Mouse (Mus musculus): ENCODE results near the gene Ucp1.
"Not testable (repeated sequence)": the region's sequence is repeated elsewhere in the genome, so short reads cannot be mapped to it uniquely, and the experiment has no call there.

Gene Ucp1

GRCm38 (mm10) chr8:83290176-83290575 lies at the start of gene Ucp1:
Gene Ucp1, plus strand, starts transcription at chr8:83290352.
- DNase-seq (ENCODE audit: inconsistent age in 2 of 2, low spot score in 1 of 2) = peak; percentile 11 to 42

DNA sequence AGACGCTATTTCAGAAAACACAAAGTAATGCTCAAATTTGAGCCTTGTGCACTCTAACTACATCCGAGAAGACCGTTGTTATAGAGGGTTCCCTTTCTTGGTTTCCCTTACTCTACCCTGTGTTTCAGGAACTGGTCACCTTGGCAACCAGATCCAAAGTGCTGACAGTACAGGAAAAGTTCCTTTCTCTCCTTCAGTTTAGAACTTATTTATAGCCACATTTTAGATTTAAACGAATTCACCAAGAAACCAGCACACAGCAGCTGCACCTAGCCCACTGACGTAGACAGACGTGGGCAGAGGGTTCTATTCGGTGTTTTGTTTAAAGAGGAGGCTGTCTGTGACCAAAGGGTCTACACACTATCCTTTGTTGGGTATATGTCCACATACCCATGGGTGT lies 46.0 kb upstream of the Ucp1 start:
- DNase-seq (ENCODE audit: inconsistent age in 2 of 2, low spot score in 1 of 2) = no peak

DNA sequence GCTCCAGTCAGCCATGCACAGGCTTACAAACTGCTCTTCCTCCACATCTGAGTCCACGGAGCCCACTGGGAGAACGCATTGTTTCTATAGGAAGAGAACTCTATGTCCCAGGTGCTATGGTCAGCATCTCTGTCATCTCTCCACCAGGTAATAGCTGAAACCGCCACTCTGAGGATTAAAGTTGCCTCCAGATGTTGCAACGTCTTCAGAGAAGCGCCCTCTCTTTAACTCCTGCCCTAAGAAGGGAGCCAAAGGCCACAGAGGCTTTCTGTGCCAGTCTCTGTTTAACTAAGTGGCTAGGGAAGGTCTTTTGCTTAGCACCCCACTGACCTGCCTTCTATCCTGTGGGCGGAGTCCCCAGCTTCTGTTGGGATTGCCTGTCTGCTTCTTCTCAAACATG lies 39.3 kb upstream of the Ucp1 start:
- no peak for DNase-seq (ENCODE audit: inconsistent age in 2 of 2, low spot score in 1 of 2)

- DNase-seq (ENCODE audit: inconsistent age in 2 of 2, low spot score in 1 of 2) = no peak
These were observed 38.5 kb upstream of the Ucp1 start for GRCm38 (mm10) chr8:83251362-83252246.

DNA sequence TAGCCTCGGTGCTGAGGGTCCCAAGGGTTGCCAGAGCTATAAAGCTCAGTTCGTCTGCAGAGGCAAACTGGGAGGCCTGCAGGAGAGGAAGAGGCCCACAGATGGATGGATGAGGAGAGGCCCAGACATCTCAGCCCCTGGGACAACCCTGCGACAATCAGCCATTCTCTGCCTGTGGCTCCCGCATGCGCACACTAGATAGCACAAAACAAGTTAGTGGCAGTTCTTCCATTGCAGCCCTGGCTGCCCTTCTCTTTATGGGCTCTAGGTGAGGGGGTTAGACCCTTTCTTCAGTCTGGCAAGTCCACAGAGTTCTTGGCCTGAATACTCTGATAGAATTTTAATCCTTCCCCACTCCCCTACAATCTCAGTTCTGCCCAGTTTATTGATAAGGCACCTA lies 37.4 kb upstream of the Ucp1 start:
- DNase-seq (ENCODE audit: inconsistent age in 2 of 2, low spot score in 1 of 2) = no peak

DNA sequence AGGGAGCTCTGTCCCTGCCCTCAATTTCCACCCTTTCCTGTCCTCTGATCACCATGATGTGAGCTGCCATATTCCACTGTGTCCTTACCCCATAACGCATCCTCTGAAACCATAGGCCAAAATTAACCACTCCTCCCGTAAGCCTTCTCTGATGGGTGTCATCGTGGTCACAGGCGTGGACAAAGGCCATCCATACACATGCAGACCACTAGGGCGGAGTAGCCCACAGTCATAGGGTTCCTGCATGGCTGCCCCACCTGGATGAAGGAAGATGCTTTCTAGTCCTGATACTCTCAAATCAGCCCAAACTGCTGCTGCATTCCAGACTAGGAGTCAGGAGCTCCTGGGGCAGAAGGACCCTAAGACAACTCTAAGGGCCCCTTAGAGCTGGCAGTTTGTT lies 32.5 kb upstream of the Ucp1 start:
- DNase-seq (ENCODE audit: inconsistent age in 2 of 2, low spot score in 1 of 2) = no peak

DNA sequence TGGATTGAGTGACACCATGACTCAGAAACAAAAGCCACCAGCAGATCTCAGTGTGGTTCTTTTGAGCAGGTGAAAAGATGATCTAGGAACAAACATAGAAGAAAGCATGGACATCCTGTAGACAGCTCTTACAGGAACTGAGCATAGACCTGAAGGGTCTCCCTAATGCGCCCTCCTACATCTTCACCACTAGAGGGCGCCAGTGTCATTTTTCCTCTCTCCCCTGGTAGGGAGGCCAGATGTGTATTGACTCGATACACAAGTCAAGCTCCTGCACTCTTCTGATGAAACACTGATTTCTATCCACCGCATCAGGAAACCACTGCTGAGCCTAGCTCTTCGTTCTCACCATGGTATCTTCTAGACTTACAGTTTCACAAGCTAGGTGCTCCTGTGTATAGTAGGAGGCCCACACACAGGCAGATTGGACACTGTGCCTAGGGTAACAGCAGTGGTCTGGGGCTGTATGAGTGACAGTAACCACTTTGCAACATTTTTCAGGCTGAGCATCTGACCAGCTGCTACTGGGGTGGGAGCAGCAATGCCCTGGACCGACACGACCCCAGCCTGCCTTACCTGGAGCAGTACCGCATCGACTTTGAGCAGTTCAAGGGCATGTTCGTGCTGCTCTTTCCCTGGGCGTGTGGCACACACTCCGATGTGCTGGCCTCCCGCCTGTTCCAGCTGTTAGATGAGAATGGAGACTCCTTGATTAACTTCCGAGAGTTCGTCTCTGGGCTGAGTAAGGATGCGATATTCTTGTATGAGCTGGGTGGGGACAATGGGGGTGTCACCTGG lies 29.5 kb upstream of the Ucp1 start:
- peak; percentile 57 to 88 for DNase-seq (ENCODE audit: inconsistent age in 2 of 2, low spot score in 1 of 2)

GRCm38 (mm10) chr8:83271172-83271571 lies 19.0 kb upstream of the Ucp1 start:
- no peak for DNase-seq (ENCODE audit: inconsistent age in 2 of 2, low spot score in 1 of 2)

DNA sequence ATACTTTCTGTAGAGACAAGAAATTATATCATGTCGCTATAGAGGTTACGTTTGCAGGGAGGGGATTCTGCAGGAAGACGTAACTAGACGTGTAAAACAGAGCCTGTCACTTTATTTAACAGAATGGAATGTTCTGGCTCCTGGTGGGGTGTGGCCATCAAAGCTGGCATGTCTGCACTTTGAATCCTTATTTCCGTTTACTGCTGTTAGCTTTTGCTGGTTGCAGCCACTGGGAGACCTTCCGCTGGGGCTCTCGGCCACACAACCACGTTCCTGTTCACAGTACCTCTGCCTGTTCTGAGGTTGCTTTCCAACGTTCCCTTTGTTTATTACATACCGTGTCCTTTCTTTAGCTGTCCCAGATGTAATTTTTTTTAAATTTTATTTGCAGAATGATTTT lies 17.7 kb upstream of the Ucp1 start:
- no peak for DNase-seq (ENCODE audit: inconsistent age in 2 of 2, low spot score in 1 of 2)

- DNase-seq (ENCODE audit: inconsistent age in 2 of 2, low spot score in 1 of 2) = no peak
These were observed 15.7 kb upstream of the Ucp1 start for GRCm38 (mm10) chr8:83274470-83274869.

- DNase-seq (ENCODE audit: inconsistent age in 2 of 2, low spot score in 1 of 2) = peak in 1 of 2 experiments; percentile 48
These were observed 11.7 kb upstream of the Ucp1 start for GRCm38 (mm10) chr8:83278431-83278830.

- DNase-seq (ENCODE audit: inconsistent age in 2 of 2, low spot score in 1 of 2) = no peak
These were observed 4.8 kb upstream of the Ucp1 start for GRCm38 (mm10) chr8:83285391-83285790.

GRCm38 (mm10) chr8:83297375-83297774 lies 7.2 kb downstream of the Ucp1 start:
- no peak for DNase-seq (ENCODE audit: inconsistent age in 2 of 2, low spot score in 1 of 2)

GRCm38 (mm10) chr8:83300135-83300534 lies 10.0 kb downstream of the Ucp1 start:
- DNase-seq (ENCODE audit: inconsistent age in 2 of 2, low spot score in 1 of 2) = peak in 1 of 2 experiments; percentile 54

- no peak for DNase-seq (ENCODE audit: inconsistent age in 2 of 2, low spot score in 1 of 2)
These were observed 14.8 kb downstream of the Ucp1 start for GRCm38 (mm10) chr8:83304946-83305345.

DNA sequence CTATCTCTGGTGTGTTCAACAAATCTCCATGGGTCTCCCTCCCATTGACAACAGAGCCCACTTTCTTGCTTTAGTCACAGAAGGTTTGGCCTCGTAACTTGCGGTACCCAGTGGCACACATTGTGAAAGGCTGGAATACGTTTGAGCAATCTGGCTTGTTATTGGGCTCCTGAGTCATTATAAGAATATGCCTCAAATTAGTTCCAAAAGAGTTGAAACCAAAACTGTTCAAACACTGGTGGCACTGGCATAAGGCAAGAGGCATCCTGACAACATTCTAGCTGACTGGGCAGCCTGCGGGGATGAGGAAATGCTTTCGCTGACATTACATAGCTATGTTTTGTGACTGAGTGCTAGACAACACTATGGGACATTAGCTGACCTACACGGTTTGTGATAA lies 19.7 kb downstream of the Ucp1 start:
- DNase-seq (ENCODE audit: inconsistent age in 2 of 2, low spot score in 1 of 2) = peak in 1 of 2 experiments; percentile 45

DNA sequence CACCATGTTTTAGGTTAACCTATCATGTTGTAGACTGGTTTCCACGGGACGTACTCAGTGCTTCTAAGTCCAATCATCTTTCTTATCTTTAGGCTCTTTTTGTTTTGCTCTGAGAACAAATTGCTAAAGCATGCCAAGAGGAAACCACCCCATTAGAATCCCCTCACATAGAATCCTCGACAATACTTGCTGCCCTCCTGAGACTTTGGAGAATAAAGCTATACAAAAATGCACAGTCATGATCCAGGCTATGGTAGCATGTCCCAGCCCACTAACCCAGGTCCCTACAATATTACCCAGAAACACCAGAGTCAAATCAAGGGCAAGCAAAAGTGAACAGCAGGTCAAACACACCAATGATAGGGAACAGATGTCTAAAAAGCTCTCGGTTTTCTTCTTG lies 24.9 kb downstream of the Ucp1 start:
- DNase-seq (ENCODE audit: inconsistent age in 2 of 2, low spot score in 1 of 2) = not testable (repeated sequence)

GRCm38 (mm10) chr8:83315691-83316090 lies 25.5 kb downstream of the Ucp1 start:
- no peak for DNase-seq (ENCODE audit: inconsistent age in 2 of 2, low spot score in 1 of 2)

DNA sequence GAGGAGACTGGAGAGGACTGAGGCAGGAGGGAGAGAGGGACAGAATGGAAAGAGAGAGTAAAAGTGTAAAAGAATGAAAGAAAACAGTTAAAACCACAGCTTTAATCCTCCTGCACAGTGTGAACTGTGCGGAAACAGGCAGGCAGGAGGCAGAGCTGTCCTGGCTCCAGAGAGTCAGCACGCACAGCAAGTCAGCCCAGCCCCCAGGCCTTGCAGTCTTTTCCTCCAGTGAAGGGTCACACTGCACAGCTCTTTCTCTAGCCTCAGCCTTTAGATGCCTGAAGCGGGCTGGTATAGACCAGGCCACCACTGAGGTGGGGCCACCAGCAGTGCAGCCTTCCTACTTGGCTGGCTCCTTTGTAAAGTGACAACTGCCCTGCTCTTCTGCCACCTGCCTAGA lies 30.4 kb downstream of the Ucp1 start:
- no peak for DNase-seq (ENCODE audit: inconsistent age in 2 of 2, low spot score in 1 of 2)

GRCm38 (mm10) chr8:83322374-83322773 lies 32.2 kb downstream of the Ucp1 start:
- DNase-seq (ENCODE audit: inconsistent age in 2 of 2, low spot score in 1 of 2) = no peak

DNA sequence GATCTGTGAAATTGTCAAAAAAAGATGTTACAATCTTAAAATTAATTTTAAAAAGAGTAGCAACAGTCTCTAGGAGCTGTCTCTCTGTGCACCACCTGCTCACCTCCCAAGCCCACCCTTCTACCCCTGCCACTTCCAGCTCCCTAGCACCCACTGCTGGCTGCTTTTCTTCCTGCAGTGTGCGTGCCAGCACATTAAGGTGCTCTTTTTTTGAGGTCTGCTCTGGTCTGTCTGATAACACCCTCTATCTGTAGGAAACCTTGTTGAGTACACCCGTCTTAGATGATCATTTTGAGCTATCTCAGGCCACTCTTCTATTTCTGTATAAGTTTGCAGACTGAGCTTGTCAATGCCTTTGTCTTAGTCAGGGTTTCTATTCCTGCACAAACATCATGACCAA lies 32.9 kb downstream of the Ucp1 start:
- DNase-seq (ENCODE audit: inconsistent age in 2 of 2, low spot score in 1 of 2) = no peak

DNA sequence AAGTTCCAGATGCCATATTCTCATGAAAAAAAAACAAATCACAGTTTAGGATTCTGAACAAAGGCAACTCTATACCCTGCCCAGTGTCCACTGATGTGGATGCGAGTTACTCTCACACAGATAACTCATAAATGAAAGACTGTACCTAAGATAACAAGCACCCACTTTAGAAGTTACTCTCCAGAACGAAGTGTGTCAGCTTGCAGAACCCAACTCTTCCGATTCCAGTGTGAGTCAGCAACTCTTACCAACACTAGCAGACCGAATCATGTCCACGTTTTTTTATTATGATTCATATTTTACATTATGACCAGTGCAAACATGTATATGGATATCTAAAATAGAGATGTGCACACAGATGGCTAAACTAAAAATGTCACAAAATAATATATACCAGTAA lies 37.7 kb downstream of the Ucp1 start:
- DNase-seq (ENCODE audit: inconsistent age in 2 of 2, low spot score in 1 of 2) = no peak

Data from adrenal gland, adult (tissue).